Mouse (Mus musculus) brain, embryonic 18.5 days (tissue): Measurements from ENCODE around the gene Cldn34c4.

Experiments
- DNase-seq: peaks from one replicate; pipeline ENCODE4 v3.0.0-alpha.2; 2012; ENCODE audit warnings: low read depth, low spot score

The Cldn34c4 gene

DNA sequence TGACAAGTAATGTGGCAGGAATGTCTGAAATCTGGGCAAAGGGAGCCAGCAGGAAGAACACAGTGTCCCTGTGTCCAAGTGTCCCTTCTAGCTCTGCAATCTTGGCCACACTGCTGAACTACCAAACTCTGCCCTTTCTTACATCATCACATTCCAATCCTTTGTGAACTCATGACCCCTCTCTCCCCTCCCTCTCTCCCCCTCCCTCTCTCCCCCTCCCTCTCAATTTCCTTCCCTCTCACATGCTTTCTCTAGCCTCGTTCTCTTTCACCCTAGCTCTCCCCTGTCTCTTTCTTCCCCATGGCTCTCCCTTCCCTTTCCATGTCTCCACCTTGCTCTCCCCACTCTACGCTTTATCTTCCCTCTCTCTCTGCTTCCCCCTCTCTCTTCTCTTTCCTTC, at the start of gene Cldn34c4:
Gene Cldn34c4, minus strand, starts transcription at position 101 of the 400 bp plus-strand sequence.
- DNase-seq: no peak

GRCm38 (mm10) chrX:127747062-127747461, 10.7 kb upstream of the Cldn34c4 start:
- no peak for DNase-seq
